Mouse (Mus musculus) ES-CJ7 (cell line): ENCODE data around the gene Aldh3a2.
A peak's percentile ranks its signal among the peaks of the same experiment; 100 is the strongest.
"Not testable (repeated sequence)": the region's sequence is repeated elsewhere in the genome, so short reads cannot be mapped to it uniquely, and the experiment has no call there.

Source experiments
- DNase-seq: peaks from one replicate; pipeline ENCODE4 v3.0.0; 2011; ENCODE audit warnings: low read depth, low spot score

Aldh3a2 gene

DNA sequence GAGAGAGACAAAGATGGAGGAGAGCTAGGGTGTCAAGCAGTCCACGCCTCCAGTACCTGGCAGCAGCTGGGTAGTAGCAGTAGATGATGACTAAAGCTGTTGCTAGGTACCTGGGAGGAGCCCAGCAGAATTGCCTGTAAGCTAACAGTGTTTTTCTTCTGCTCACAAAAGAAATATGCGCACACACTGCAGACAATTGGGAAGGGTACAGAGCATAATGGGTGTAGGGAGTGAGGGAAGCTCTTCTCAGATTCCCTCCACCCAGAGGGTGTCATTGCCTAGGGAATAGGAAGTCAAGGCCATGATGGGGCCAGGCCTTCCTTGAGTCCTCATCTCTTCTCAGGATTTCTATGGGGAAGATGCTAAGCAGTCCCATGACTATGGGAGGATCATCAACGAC, 51.3 kb downstream of the Aldh3a2 start:
- DNase-seq, result peak; percentile 83

DNA sequence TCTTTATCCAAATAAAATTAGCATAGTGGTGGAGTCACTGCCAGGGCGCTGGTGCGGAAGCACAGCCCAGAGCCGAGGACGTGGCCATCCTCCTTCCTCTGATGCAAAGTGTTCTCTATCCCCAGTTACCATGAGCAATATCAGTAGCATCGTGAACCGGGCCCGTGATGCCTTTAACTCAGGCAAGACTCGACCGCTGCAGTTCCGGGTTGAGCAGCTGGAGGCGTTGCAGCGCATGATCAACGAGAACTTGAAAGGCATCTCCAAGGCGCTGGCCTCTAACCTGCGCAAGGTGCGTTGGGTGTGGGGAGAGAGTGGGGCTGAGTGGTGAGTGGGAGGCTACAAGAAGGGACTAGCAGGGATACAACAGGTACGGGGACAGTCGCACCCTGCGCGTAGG, 55.2 kb downstream of the Aldh3a2 start:
- peak; percentile 66 for DNase-seq

DNA sequence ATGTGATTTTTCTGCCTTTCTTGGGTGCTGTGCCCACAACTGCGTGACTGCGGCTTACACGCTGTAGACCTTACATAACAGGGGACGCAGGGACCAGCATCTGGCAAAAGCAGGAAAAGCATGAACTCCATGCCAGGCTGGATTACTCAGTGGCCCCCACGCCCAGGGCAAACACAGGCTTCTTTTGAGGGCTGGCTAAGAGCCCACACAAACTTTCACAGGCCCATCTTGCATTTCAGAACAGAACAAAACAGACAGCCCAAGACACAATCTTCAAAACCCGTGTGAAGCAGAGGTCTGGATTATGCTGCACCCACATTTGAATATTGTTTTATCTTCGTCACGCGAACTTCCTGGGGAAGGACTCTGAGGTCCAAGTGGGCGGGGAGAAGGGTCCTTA, 58.9 kb downstream of the Aldh3a2 start:
- DNase-seq, result no peak

DNA sequence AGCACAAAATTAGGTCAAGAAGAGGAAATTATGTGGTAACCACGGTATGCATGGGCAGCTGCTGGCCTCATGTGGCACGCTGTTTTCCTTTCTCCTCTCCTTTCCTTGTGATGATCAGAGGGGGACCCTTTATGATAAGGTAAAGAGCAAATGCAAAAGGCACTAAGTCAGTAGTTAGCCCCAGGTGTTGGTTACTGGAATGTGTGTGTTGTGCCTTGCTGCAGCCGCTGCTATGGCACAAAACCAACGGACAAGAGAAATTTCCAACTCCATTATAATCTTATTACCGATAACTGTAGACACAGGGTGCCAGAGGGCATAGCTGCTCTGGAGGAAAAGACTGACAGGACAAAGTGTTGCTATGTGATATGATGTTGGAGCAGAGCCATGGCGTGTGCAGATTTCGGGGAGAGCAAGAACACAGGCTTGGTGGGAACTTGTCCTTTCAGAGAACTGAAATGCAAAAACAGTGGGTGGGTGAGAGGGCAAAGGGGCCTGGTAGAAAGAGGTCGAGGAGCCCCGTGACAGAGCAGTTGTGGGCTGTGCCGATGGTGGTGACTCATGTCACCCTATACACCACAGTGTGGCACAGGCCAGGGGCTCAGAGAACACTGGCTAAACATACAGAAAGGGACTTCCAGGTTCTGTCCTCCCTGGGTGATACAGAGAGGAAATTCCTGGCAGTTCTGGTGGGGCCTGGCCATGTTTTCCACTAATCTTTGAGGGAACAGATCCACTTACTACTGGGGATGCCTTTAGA, 59.6 kb downstream of the Aldh3a2 start, which contains the start of gene Aldh3a1:
Gene Aldh3a1, plus strand, starts transcription at position 51 of the 760 bp plus-strand sequence.
- no peak for DNase-seq

DNA sequence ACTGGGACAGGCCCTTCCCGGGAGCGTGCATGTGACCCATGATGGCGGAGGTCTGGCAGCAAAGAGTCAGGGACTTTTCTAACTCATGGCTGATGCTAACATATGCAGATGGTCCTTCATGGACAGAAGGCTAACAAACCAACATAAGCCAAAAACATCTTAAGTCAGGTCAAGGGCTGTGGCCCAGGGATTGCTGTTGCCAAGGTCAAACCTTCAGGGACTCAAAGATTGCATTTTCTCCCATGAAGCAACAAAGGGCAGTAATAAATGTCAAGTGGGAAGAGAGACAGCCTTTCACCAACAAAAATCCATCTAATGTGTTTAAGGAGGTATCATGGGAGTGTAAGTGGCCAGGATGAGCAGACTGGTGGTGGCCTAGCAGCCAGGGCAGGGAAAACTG, 61.1 kb downstream of the Aldh3a2 start:
- DNase-seq, result no peak

DNA sequence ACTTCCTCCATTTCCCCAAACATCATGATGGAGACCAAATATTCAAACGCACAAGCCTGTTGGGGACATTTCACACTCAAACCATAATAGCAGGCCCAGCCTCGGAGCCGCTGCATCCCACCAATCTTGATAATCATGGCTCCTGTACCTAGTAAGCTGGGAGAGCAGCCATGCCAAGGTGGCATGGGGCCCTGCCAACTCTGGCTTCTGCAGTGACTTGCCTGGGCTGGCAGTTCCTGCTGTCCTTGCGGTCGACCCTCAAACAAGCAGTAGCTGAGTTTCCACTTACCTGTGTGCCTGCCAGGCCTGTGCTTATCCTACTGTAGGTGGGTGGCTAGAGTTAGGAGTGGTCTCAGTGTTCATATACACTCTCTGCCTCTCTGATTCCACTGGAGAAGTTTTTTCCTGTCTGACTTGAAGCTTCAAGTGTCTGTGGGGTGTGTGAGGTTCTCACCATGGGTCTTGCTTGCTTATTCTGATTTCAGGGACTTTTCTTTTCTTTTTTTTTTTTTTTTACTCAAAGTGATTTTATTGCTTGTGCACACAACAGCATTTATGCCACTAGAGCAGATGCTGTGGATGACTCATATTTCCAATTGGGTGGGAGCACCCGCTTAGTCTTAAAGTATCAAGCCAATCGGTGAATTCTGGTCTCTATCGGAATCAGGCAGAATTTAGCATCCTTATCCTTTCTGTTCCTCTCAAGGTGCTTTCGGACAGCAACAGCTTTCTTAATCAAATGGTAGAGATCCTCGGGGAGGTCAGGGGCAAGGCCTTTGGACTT, 61.9 kb downstream of the Aldh3a2 start:
- no peak for DNase-seq

DNA sequence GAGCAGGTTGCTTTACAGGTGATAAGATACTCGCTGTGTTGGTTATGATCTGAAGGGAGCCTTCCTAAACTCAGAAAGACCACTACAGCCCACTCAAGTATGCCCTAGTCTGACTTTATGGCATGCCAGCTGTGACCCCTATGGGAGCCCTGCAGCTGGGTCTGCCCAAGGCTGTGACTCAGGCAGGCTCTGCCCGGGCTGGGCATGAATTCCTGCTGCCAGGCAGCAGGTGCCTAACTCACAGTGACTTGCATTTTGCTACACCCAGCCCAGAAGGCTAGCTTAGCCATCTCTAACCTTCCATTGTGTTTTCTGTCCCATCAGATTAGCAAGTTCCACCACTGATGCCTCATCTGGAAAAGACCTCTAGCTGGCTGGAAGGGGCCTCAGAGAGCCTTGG, 64.5 kb downstream of the Aldh3a2 start:
- no peak for DNase-seq

DNA sequence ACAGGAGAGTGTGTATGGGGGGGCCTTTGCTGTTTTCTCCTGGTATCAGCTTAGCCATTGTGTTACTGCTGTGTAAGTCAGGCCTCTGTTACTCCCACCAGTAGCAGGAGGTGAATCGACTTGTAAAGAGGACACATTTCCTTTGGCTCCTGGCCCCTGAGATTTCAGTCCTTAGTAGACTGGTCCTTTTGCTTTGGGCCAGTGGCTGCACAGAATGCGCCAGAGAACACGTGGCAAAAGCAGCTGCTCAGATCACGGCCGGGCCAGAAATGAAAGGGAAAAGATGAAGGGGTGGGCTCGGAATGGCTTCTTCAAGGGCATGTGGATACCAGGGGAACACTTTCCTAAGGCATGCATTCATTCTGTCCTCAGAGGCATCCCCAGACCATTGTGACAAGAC, 65.1 kb downstream of the Aldh3a2 start:
- no peak for DNase-seq

DNA sequence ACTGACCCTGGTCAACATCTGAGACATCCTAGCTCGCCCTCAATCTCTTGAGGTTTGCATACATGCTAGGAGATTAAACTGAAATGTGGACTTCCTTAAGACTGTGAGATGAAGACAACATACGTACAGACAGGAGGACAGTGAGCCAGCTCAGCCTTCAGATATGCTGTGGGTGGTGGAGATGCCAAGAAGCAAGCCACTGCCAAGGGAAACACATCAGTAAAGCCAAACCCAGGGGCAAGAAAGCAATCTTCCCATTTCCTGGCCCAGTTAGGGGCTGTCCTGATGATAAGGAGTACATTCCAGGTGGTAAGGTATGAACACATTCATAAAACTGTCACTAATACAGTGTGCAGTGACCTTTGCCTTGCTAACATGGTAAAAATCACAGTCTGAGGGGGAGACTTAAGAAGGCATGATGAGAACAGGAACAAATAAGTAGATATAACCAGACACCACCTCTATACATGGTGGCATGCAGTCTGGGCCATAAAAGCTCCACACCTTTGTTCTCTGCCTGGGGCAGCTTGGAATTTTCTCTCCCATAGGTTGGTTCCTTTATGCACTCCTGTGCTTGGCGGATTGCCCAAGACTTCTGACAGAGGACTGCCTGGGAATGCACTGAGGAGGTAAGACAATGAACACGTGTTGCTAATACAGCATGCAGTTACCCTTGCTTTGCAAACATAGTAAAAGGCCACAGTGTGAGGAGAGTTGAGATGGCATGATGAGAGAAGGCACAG, 67.5 kb downstream of the Aldh3a2 start:
- no peak for DNase-seq

DNA sequence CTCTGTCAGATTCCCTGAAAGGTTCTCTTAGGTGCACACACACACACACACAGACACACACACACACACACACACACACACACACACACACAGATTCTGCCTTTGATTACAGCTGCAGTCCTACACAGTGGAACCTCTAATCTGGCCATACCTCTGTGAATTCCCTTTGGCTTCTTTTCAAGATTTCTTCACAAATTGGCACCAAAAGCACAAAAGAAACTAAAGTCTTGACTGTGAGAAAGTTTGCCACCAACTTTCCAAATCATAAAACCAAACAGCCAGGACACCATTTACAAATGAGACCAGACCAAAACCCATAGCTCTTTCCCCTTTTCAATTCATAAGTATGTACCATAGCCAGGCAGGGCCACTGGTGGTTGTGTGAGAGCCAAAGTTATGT, 69.3 kb downstream of the Aldh3a2 start:
- no peak for DNase-seq

DNA sequence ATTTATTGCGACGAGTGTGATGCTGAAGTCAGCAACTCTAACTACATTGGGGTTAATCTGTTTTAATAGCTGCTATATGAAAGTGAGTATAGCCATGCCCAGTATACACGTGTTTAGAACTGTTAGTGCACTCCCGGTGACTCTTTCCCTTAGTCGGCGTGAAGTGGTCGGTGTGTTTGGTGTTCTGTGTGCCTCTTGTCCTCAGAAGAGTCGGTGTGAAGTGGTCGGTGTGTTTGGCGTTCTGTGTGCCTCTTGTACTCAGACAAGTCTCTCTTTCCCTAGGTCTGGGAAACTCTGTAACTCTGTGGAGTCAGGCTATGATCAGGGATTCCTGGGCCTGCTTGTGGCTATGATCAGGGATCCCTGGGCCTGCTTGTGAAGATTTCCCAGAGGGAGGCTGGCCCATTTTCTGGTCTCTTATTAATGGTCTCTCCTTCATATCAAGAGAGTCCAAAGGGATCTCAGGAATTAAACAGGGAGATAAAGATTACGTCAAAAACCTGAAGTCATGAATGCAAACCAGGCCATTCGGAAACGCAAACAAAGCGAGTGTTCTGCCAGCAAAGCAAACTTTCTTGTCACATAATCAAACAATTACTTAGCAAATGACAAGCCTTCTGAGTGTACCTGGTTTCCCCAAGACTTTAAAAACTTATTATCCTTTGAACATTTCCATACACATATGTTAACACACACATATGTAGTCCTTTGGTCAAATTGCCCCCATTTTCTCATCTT, 70.5 kb downstream of the Aldh3a2 start:
- DNase-seq, result no peak

DNA sequence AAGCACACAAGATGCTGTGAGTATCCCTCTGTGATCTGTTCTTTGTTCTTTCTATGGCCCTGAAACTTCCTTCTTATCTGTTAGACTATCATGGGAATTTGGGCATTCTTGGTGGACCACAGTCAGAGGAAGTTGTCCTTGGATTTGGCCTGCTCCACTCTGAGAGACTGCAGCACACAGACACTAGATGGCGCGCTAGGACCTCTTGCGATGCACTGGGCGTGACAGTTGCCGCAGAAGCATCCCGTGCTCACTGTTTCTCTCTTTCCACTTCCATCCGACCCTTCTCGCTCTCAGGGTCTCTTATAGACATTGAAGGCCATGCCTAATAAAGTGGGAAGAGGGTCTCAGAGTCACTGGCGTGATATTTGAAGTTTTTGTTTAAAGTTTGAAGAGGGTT, 73.9 kb downstream of the Aldh3a2 start:
- peak; percentile 86 for DNase-seq

DNA sequence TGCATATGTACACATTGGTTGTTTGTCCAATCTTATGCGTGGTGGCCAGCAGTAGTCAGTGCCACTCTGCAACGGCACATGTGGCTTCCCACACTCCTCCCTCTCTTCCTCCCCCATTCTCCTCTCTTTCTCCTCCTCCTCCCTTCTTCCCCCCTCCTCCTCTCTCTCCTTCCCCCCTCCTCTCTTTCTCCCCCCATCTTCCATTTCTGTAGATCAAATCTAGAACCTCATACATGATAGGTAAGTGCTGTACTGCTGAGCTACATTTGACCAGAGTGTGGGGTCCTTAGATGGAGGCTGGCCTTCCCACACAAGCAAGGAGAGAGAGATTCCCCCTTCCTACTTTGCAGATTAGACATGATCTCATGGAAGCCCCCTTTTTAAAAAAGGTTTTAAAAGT, 74.5 kb downstream of the Aldh3a2 start:
- no peak for DNase-seq

DNA sequence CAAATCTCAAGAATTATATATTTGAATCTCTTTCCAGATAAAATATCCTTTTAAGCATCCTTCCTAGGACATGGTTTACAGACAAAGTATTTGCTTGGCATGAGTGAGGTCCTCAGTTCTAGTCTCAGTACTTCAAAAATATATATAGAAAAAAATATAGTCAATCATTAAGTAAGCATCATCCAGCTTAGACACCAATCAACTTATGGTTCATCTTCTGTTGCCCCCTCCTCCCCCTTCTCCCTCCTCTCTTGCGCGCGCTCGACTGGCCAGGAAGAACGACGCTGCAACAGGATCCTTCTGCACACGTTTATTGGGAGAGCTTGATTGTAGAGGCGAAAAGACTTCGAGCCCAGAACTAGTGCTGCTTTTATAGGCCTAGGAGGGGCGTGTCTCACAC, 75.1 kb downstream of the Aldh3a2 start:
- DNase-seq, result not testable (repeated sequence)

DNA sequence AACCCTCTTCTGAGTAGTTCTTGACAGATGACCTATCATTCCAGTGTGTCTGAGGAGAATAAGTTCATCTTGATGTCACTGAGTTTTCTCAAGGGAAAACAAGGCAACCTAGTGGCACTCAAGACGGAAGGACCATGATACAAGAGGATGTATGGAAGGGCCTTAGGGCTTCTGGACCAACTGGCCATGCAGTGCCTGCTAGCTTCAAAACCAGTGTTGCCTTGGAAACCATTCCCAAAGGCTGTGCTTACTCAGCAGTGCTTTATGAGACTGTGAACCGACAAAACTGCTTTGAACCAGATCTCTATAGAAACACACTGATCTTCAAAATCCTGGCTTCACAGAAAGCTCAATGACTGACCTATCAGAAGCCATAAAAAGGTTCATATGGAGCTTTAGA, 76.5 kb downstream of the Aldh3a2 start:
- no peak for DNase-seq

DNA sequence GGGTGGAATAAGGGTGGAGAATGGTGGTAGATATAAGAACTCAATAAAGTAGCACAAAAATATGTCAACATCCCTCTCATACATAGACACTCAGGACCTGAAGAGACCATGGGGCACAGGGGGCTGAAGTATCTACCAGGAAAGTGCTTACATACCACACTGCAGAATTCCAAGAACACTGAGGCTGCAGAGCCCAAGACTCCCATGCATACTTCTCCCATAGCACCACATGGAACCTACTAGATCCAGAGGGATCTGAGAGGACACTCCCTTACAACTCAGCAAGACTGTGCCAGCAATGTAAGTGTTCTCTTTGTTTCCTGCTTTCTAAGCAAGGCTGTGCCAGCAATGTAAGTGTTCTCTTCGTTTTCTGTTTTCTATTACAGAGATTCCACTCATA, 83.4 kb downstream of the Aldh3a2 start:
- DNase-seq, result no peak

DNA sequence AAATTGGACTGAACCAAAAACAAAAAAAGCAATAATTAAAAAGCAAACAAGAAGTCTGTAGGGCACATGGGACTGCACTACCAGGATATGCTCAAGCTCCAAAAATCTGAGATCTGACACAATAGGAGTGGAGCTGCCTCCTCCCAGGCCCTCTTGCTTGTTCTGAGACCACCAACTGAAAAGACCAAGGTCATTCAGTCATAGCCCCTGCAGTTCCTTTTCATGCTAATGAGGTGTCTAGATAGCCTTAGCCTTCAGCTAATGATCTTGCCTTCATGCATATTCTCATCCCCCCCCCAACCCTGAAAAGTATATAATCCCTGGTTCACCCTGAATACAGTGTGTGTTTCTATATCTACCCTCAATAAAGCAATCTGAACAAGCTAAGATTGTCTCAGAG, 85.6 kb downstream of the Aldh3a2 start:
- peak; percentile 81 for DNase-seq

DNA sequence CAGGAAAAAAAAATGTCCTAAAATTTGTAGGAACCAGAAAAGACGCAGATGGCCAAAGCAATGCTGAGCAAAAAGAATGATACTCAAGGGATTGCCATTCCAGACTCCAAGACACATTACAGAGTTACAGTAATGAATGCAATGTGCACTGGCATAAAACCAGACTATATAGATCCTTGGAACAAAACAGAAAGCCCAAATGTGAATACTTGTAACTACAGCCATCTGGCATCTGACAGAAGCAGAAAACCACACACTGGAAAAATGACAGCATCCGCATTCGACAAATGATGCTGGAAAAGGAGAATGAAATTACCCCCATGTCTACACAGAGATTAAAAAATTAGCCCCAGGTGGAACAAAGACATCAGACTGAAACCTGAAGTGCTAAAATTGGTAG, 86.9 kb downstream of the Aldh3a2 start:
- no peak for DNase-seq

DNA sequence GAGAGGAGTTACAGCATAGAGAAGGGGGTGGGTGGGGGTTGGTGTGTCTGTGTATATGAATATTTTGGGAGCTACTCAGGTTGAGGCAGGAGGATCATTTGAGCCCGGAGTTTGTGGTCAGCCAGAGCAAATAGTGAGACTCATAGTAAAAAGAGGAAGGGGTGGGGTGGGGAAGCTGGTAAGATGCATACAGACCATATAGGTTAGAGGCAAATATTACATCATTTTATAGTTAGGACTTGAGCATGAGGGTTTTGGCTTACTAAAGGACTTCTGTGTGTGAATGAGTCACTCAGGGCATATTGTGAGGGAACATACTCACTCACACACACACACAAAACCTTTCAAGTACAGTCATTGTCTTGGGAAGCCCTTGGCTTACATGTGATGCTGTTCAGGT, 90.9 kb downstream of the Aldh3a2 start:
- no peak for DNase-seq

DNA sequence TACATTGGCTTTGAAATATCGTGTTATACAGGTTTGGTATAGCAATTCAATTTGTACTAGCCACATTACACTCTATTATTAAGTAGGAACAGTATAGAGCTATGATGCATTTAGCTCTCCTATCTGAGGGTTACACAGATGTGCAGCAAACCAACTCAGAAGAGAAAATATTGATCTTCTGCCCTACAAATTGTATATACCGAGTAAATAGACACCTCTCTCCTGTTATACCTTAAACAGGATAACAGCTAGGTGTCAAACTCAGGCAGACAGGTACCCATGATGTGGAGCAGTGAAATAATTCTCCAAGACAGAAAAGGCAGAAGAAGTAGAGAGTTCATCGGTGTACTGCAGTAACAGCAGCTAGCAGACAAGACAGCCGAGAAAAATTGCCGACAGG, 91.5 kb downstream of the Aldh3a2 start:
- no peak for DNase-seq

DNA sequence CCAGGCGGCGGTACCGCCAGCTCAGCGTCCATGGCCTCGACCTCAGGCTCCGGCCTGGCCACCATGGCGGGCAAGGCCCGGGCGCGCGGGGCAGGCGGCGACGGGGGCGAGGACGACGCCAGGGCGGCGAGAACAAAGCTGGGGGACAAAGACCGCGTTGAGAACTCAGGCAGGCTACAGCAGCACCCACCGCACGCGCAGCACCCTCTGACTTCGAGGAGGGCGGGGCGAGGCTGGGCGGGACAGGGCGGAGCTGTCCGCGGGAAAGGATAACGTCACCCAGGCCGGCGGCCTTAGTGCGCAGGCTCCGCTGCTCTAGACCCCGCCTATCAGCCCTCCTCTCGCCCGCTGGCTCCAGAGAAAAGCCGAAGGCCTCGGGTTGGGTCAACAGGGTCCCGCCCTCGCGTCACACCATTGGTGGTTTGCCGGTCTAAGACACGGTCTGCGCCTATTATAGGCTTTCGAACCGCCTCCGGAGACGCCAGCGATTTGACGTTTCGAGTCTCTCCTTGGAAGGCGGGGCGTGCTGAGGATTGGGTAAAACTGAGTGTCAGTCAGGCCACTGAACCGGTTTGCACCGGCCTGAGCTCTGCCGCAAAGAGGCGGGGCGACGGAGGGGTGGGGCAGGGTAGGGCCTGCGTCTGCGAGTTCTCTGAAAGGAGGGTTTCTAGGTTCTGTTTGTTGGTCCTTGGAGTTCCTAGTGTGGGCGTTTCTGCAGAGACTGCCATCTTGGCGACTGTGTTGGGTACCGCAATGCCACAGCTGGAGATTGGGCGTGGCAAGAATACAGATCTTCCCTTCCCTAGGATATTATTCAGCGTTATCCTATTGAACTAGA, 92.2 kb downstream of the Aldh3a2 start, which contains the start of gene Usp22:
Gene Usp22, minus strand, starts transcription at position 235 of the 838 bp plus-strand sequence.
- peak; percentile 100 for DNase-seq
